11 mouse cellular contexts compared by ENCODE assay signal in the genomic region with DNA sequence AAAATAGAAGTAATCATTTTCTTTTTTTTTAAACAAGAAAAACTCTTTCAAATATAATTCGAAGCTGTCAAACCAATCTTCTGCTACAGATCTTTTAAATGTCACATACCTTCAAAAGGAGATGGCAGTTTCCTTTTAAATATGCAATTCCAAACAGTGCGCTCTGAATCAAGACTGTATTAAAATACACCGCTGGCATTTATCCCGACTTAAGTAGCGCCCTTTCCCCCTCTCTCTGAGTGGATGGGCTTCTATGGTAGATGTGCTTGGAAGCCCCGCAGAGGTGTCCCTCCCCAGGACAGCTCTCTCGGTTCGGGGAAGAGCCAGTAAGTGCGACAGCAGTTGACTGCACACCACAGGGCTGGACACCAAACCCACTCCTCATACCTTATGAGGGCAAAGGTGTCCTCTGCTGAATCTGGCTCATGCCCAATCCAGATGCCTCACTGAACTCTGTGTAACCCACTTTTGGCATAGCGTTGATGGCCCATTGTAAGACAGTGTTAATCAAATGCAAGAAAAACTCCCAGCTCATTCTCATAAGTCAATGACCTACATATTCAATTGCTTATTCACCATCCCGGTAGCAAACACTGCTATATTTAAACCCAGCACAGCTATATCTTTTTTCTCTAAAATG. TPM values are rescaled to one million over a fixed set of nuclear protein-coding genes. Genes with fewer than 3 reads are reported as not detected.
A peak's percentile ranks its signal among the peaks of the same experiment; 100 is the strongest.
DNase-seq lines count a peak whose midpoint lies in the region; ATAC-seq and TF ChIP-seq lines count a peak whose summit lies in the region.
"Had no signal": no experiment of that assay in that cellular context is flagged by ENCODE, and none has a peak within 500 bp of the region (broad histone marks: within the 10 kb centered on the region; RNA-seq: fewer than 3 reads in every experiment).

No protein-coding gene starts in this region.

- intact Hi-C loops in heart, postnatal 10 days (cut with DNase I), result loop anchor here (5.0 kb wide), 1 partner anchor 33 kb away; the partner anchor contains the start of genes Ctbp2 and Fgfr2

- H3K4me1 ChIP-seq in heart, embryonic 10.5 days, result peaks cover 51% of the 10 kb centered on the region
- H3K4me1 ChIP-seq in intestine, embryonic 15.5 days (replicated peaks), result peaks cover 30% of the 10 kb centered on the region
- no peaks in the 10 kb centered on the region; the same call in 1 of the 2 replicates for H3K4me1 ChIP-seq in intestine, postnatal 0 days (replicated peaks; ENCODE audit: control insufficient read depth, insufficient read depth, low read length)
- H3K4me1 ChIP-seq in forebrain, postnatal 0 days (ENCODE audit: insufficient read depth), result peaks cover 23% of the 10 kb centered on the region

- no peak for ATAC-seq in intestine, embryonic 15.5 days
- no peak for ATAC-seq in intestine, postnatal 0 days
- peak; percentile 53; the same call in 1 of the 2 replicates for ATAC-seq in forebrain, postnatal 0 days

- H3K4me2 ChIP-seq in intestine, embryonic 15.5 days (replicated peaks), result no peak overlapping the region
- H3K4me2 ChIP-seq in intestine, postnatal 0 days (replicated peaks; ENCODE audit: low read depth), result no peak overlapping the region
- peak overlapping the region; percentile 15 for H3K4me2 ChIP-seq in forebrain, postnatal 0 days (ENCODE audit: low read depth)

- H3K9me3 ChIP-seq in heart, embryonic 10.5 days, result no peaks in the 10 kb centered on the region
- H3K9me3 ChIP-seq in intestine, embryonic 15.5 days, result no peaks in the 10 kb centered on the region
- H3K9me3 ChIP-seq in intestine, postnatal 0 days (ENCODE audit: control insufficient read depth), result no peaks in the 10 kb centered on the region
- no peaks in the 10 kb centered on the region for H3K9me3 ChIP-seq in forebrain, postnatal 0 days (ENCODE audit: low read length)

- H3K4me3 ChIP-seq in heart, embryonic 10.5 days, result no peak overlapping the region
- H3K4me3 ChIP-seq in intestine, embryonic 15.5 days (replicated peaks), result no peak overlapping the region
- no peak overlapping the region for H3K4me3 ChIP-seq in intestine, postnatal 0 days (ENCODE audit: low read depth, low read length)
- no peak overlapping the region for H3K4me3 ChIP-seq in forebrain, postnatal 0 days (ENCODE audit: low read depth, low read length)

- H3K9ac ChIP-seq in intestine, embryonic 15.5 days, result 0 out of 2 replicates have a peak overlapping the region, but pooled peaks have one; percentile 3
- no peak overlapping the region for H3K9ac ChIP-seq in intestine, postnatal 0 days (ENCODE audit: low read depth, low read length)
- H3K9ac ChIP-seq in forebrain, postnatal 0 days, result no peak overlapping the region

- H3K27ac ChIP-seq in heart, embryonic 10.5 days, result peak overlapping the region; percentile 76; the same call in 1 of the 2 replicates
- no peak overlapping the region for H3K27ac ChIP-seq in intestine, embryonic 15.5 days
- H3K27ac ChIP-seq in intestine, postnatal 0 days (ENCODE audit: low read depth, low read length), result no peak overlapping the region
- no peak overlapping the region for H3K27ac ChIP-seq in forebrain, postnatal 0 days (ENCODE audit: low read depth, low read length)

- H3K36me3 ChIP-seq in heart, embryonic 10.5 days, result peaks cover 8% of the 10 kb centered on the region; the same call in 1 of the 2 replicates
- 0 out of 2 replicates have a peak, but pooled peaks cover 5% of the 10 kb centered on the region for H3K36me3 ChIP-seq in intestine, embryonic 15.5 days
- H3K36me3 ChIP-seq in intestine, postnatal 0 days (ENCODE audit: control insufficient read depth, insufficient read depth), result no peaks in the 10 kb centered on the region; the same call in 1 of the 2 replicates
- no peaks in the 10 kb centered on the region for H3K36me3 ChIP-seq in forebrain, postnatal 0 days (ENCODE audit: insufficient read depth)

- no peak for DNase-seq in heart, embryonic 10.5 days (ENCODE audit: low spot score)
- DNase-seq in heart, postnatal 10 days, result no peak
- DNase-seq in Muller cell, postnatal 12 days (ENCODE audit: inconsistent ontology term), result peak; percentile 81
- DNase-seq in forebrain, postnatal 0 days, result no peak
- DNase-seq in adrenal gland, postnatal 36 days, result no peak
- no peak for DNase-seq in thymus, postnatal 14 days
- DNase-seq: cerebellum, adult 8-10 months; kidney, adult 8-10 months; lung, postnatal 10 days had no signal

- 81% methylated on average over 11 of the region's 11 CpGs for WGBS in heart, embryonic 10.5 days
- 73% methylated on average over 11 of the region's 11 CpGs for WGBS in intestine, embryonic 15.5 days
- 68% methylated on average over 11 of the region's 11 CpGs for whole genome bisulfite sequencing in intestine, postnatal 0 days
- WGBS in forebrain, postnatal 0 days, result 31% methylated on average over 11 of the region's 11 CpGs

- H3K27me3 ChIP-seq in heart, embryonic 10.5 days (ENCODE audit: insufficient read depth, poor library complexity, severe bottlenecking), result no peaks in the 10 kb centered on the region
- H3K27me3 ChIP-seq in intestine, embryonic 15.5 days (replicated peaks), result no peaks in the 10 kb centered on the region
- H3K27me3 ChIP-seq in intestine, postnatal 0 days (replicated peaks; ENCODE audit: control insufficient read depth, insufficient read depth, low read length), result no peaks in the 10 kb centered on the region
- no peaks in the 10 kb centered on the region for H3K27me3 ChIP-seq in forebrain, postnatal 0 days (ENCODE audit: insufficient read depth, low read length)

- TF ChIP-seq CTCF in intestine, postnatal 0 days (IDR thresholded peaks at IDR 0.05; ENCODE audit: low read depth), result no peak
- no peak for TF ChIP-seq CTCF in forebrain, postnatal 0 days (IDR thresholded peaks at IDR 0.05; ENCODE audit: low read depth)

RNA-seq across cellular contexts. Expression of gene Fgfr2, which starts 33.4 kb away (rescaled TPM):
- 23.6 and 46.6 TPM in 2 replicates for polyA plus RNA-seq in heart, embryonic 10.5 days (2016; fragmentation: Nextera tagmentation; extraction: Ambion mirVana)
- 1 to 10 TPM; 6.2 to 6.3 TPM for total RNA-seq in heart, postnatal 10 days (2021)
- 61.9 and 67.0 TPM in 2 replicates for polyA plus RNA-seq in intestine, embryonic 15.5 days (2015; fragmentation: Nextera tagmentation; extraction: Ambion mirVana)
- 29.5 and 29.8 TPM in 2 replicates for polyA plus RNA-seq in intestine, postnatal 0 days (2015; fragmentation: Nextera tagmentation; extraction: Ambion mirVana)
- total RNA-seq in forebrain, postnatal 0 days (2014; rRNA removed), result 36.9 and 47.6 TPM in 2 replicates
- 13.4 and 17.1 TPM in 2 replicates for polyA plus RNA-seq in forebrain, postnatal 0 days (2015; fragmentation: Nextera tagmentation; extraction: Ambion mirVana)
- total RNA-seq in adrenal gland, postnatal 36 days (2021), result 100 to 1,000 TPM; 190 to 480 TPM

RNA-seq across cellular contexts. Expression of gene Ctbp2, which starts 34.4 kb away (rescaled TPM):
- 60.1 and 75.7 TPM in 2 replicates for polyA plus RNA-seq in heart, embryonic 10.5 days (2016; fragmentation: Nextera tagmentation; extraction: Ambion mirVana)
- total RNA-seq in heart, postnatal 10 days (2021), result 10 to 100 TPM; 46.2 to 53.5 TPM
- 85.3 and 85.5 TPM in 2 replicates for polyA plus RNA-seq in intestine, embryonic 15.5 days (2015; fragmentation: Nextera tagmentation; extraction: Ambion mirVana)
- 42.2 and 42.6 TPM in 2 replicates for polyA plus RNA-seq in intestine, postnatal 0 days (2015; fragmentation: Nextera tagmentation; extraction: Ambion mirVana)
- total RNA-seq in forebrain, postnatal 0 days (2014; rRNA removed), result 63.3 and 80.3 TPM in 2 replicates
- polyA plus RNA-seq in forebrain, postnatal 0 days (2015; fragmentation: Nextera tagmentation; extraction: Ambion mirVana), result 32.4 and 35.2 TPM in 2 replicates
- 10 to 100 TPM; 65.6 to 68.6 TPM for total RNA-seq in adrenal gland, postnatal 36 days (2021)
